Comparison of ENCODE assay signal across 12 mouse cellular contexts in genomic region chr9:67001506-67001905, GRCm38 (mm10). TPM values are rescaled to one million over a fixed set of nuclear protein-coding genes. Genes with fewer than 3 reads are reported as not detected.
DNase-seq lines count a peak whose midpoint lies in the region; ATAC-seq and TF ChIP-seq lines count a peak whose summit lies in the region.
"Had no signal": no experiment of that assay in that cellular context is flagged by ENCODE, and none has a peak within 500 bp of the region (broad histone marks: within the 10 kb centered on the region; RNA-seq: fewer than 3 reads in every experiment).

No protein-coding gene starts in this region.

- H3K27me3 ChIP-seq in heart, postnatal 0 days (ENCODE audit: control insufficient read depth, insufficient read depth, low read length): no peaks in the 10 kb centered on the region
- no peaks in the 10 kb centered on the region for H3K27me3 ChIP-seq in heart, embryonic 11.5 days (ENCODE audit: control insufficient read depth, insufficient read depth, low read length)
- no peaks in the 10 kb centered on the region for H3K27me3 ChIP-seq in liver, embryonic 13.5 days
- H3K27me3 ChIP-seq: forebrain, embryonic 15.5 days; hindbrain, embryonic 13.5 days; limb, embryonic 15.5 days; neural tube, embryonic 12.5 days had no signal

- H3K9ac ChIP-seq in heart, postnatal 0 days (replicated peaks; ENCODE audit: low read depth, low read length): no peak overlapping the region
- H3K9ac ChIP-seq in heart, embryonic 11.5 days (ENCODE audit: low read depth, low read length): no peak overlapping the region
- no peak overlapping the region for H3K9ac ChIP-seq in ES-E14 (ENCODE audit: insufficient read depth, low read depth, low read length, poor library complexity, severe bottlenecking)
- no peak overlapping the region for H3K9ac ChIP-seq in liver, embryonic 13.5 days
- H3K9ac ChIP-seq: forebrain, embryonic 15.5 days; hindbrain, embryonic 13.5 days; limb, embryonic 15.5 days; neural tube, embryonic 12.5 days had no signal

- no peak for TF ChIP-seq EP300 in heart, postnatal 0 days (IDR thresholded peaks at IDR 0.05; ENCODE audit: low read depth)

- DNase-seq in heart, postnatal 0 days (ENCODE audit: low spot score): no peak
- DNase-seq in ES-E14 (ENCODE audit: low read depth, low spot score): peak; percentile 34
- DNase-seq in liver, embryonic 13.5 days: no peak
- no peak for DNase-seq in urinary bladder, postnatal 14 days (ENCODE audit: low spot score)
- no peak for DNase-seq in cerebellum, postnatal 36 days
- no peak for DNase-seq in thymus, postnatal 0 days (ENCODE audit: low spot score)

- no peak overlapping the region for H3K4me3 ChIP-seq in heart, postnatal 0 days (ENCODE audit: low read depth, low read length)
- no peak overlapping the region for H3K4me3 ChIP-seq in heart, embryonic 11.5 days (ENCODE audit: low read depth, low read length)
- no peak overlapping the region for H3K4me3 ChIP-seq in ES-E14 (ENCODE audit: insufficient read depth in 1 of 2, low read depth in 1 of 2, low read length in 2 of 2, poor library complexity in 1 of 2, severe bottlenecking in 1 of 2)
- H3K4me3 ChIP-seq in liver, embryonic 13.5 days (replicated peaks): no peak overlapping the region
- H3K4me3 ChIP-seq: forebrain, embryonic 15.5 days; hindbrain, embryonic 13.5 days; limb, embryonic 15.5 days; neural tube, embryonic 12.5 days had no signal

- H3K4me2 ChIP-seq in heart, postnatal 0 days (ENCODE audit: low read depth, low read length): no peak overlapping the region
- no peak overlapping the region for H3K4me2 ChIP-seq in heart, embryonic 11.5 days
- H3K4me2 ChIP-seq in liver, embryonic 13.5 days: no peak overlapping the region
- H3K4me2 ChIP-seq: forebrain, embryonic 15.5 days; hindbrain, embryonic 13.5 days; limb, embryonic 15.5 days; neural tube, embryonic 12.5 days had no signal

- TF ChIP-seq CTCF in heart, postnatal 0 days (IDR thresholded peaks at IDR 0.05; ENCODE audit: low read depth): no peak

- WGBS in heart, postnatal 0 days: 55% methylated on average over 4 of the region's 4 CpGs
- WGBS in heart, embryonic 11.5 days (ENCODE audit: insufficient replicate concordance): 77% methylated on average over 4 of the region's 4 CpGs
- WGBS in liver, embryonic 13.5 days (ENCODE audit: insufficient replicate concordance): 64% methylated on average over 4 of the region's 4 CpGs

- in situ Hi-C loops in ES-E14 (cut with MboI; ENCODE audit: low sequenced_read_pairs in 2 of 2, unreplicated experiment in 2 of 2): no loop called here

- H3K9me3 ChIP-seq in heart, postnatal 0 days (replicated peaks; ENCODE audit: control insufficient read depth, low read length): no peaks in the 10 kb centered on the region
- H3K9me3 ChIP-seq in heart, embryonic 11.5 days (replicated peaks; ENCODE audit: control insufficient read depth, low read length): no peaks in the 10 kb centered on the region
- H3K9me3 ChIP-seq in ES-E14 (ENCODE audit: control insufficient read depth, insufficient read depth, low read depth, low read length): no peaks in the 10 kb centered on the region
- no peaks in the 10 kb centered on the region for H3K9me3 ChIP-seq in liver, embryonic 13.5 days (replicated peaks)
- H3K9me3 ChIP-seq: forebrain, embryonic 15.5 days; hindbrain, embryonic 13.5 days; limb, embryonic 15.5 days; neural tube, embryonic 12.5 days had no signal

- H3K36me3 ChIP-seq in heart, postnatal 0 days (replicated peaks; ENCODE audit: control insufficient read depth, insufficient read depth, low read length): no peaks in the 10 kb centered on the region
- H3K36me3 ChIP-seq in heart, embryonic 11.5 days (ENCODE audit: control insufficient read depth, insufficient read depth, low read length): no peaks in the 10 kb centered on the region
- H3K36me3 ChIP-seq in ES-E14 (ENCODE audit: control insufficient read depth, insufficient read depth, low read length, poor library complexity, severe bottlenecking): no peaks in the 10 kb centered on the region
- no peaks in the 10 kb centered on the region for H3K36me3 ChIP-seq in liver, embryonic 13.5 days
- H3K36me3 ChIP-seq: forebrain, embryonic 15.5 days; hindbrain, embryonic 13.5 days; limb, embryonic 15.5 days; neural tube, embryonic 12.5 days had no signal

- no peaks in the 10 kb centered on the region for H3K4me1 ChIP-seq in heart, postnatal 0 days (ENCODE audit: control insufficient read depth, insufficient read depth)
- H3K4me1 ChIP-seq in heart, embryonic 11.5 days (ENCODE audit: control insufficient read depth, insufficient read depth, low read length): no peaks in the 10 kb centered on the region
- peaks cover 3 to 4% of the 10 kb centered on the region in 2 experiments; a peak in 2 of 4 replicates for H3K4me1 ChIP-seq in ES-E14 (ENCODE audit: control insufficient read depth in 2 of 2, insufficient read depth in 2 of 2, low read length in 2 of 2, poor library complexity in 1 of 2)
- peaks cover 18% of the 10 kb centered on the region for H3K4me1 ChIP-seq in liver, embryonic 13.5 days (replicated peaks)
- H3K4me1 ChIP-seq: forebrain, embryonic 15.5 days; limb, embryonic 15.5 days had no signal

- peak overlapping the region; percentile 58 for H3K27ac ChIP-seq in heart, postnatal 0 days (ENCODE audit: low read depth)
- H3K27ac ChIP-seq in heart, embryonic 11.5 days (ENCODE audit: low read depth, low read length): no peak overlapping the region
- H3K27ac ChIP-seq in ES-E14 (ENCODE audit: insufficient read depth, low read depth, low read length, poor library complexity, severe bottlenecking): peak overlapping the region; percentile 77; the same call in 1 of the 2 replicates
- H3K27ac ChIP-seq in liver, embryonic 13.5 days: 0 out of 2 replicates have a peak overlapping the region, but pooled peaks have one; percentile 10
- H3K27ac ChIP-seq: forebrain, embryonic 15.5 days; hindbrain, embryonic 13.5 days; limb, embryonic 15.5 days; neural tube, embryonic 12.5 days had no signal

- 0 out of 2 replicates have a peak, but pooled peaks have one; percentile 14 for ATAC-seq in heart, postnatal 0 days (ENCODE audit: insufficient read depth, low read depth)
- ATAC-seq in heart, embryonic 11.5 days (replicated peaks; ENCODE audit: insufficient number of reproducible peaks, low FRiP score, low TSS enrichment): no peak
- ATAC-seq in CD4-positive, CD25-positive, alpha-beta regulatory T cell, adult 4 months: peak; percentile 32
- ATAC-seq in liver, embryonic 13.5 days (ENCODE audit: low read depth): peak; percentile 27
- ATAC-seq: forebrain, embryonic 15.5 days had no signal

TF ChIP-seq in ES-E14, 5 proteins besides CTCF, POLR2A, EP300 and RAD21:
- TF ChIP-seq ZNF384 (IDR thresholded peaks at IDR 0.05; ENCODE audit: low read depth, low read length) (no peak), HCFC1 (IDR thresholded peaks at IDR 0.05; ENCODE audit: borderline replicate concordance, insufficient read depth, low read length) (no peak), MAFK (IDR thresholded peaks at IDR 0.05; ENCODE audit: insufficient read depth, low read depth, low read length) (no peak), CHD2 (IDR thresholded peaks at IDR 0.05; ENCODE audit: low read depth, low read length) (no peak), ZC3H11A (IDR thresholded peaks at IDR 0.05; ENCODE audit: borderline replicate concordance, low read depth, low read length) (no peak)

RNA-seq across cellular contexts. Expression of gene Lactb, which starts 26.2 kb away (rescaled TPM):
- 6.4 and 14.5 TPM in 2 replicates for total RNA-seq in heart, postnatal 0 days (2014; rRNA removed; ENCODE audit: low replicate concordance)
- polyA plus RNA-seq in heart, postnatal 0 days (2015; fragmentation: Nextera tagmentation; extraction: Ambion mirVana): 12.2 and 13.8 TPM in 2 replicates
- polyA plus RNA-seq in heart, embryonic 11.5 days (2014; fragmentation: Nextera tagmentation; extraction: Ambion mirVana): 12.2 and 12.3 TPM in 2 replicates
- polyA plus RNA-seq in CD4-positive, CD25-positive, alpha-beta regulatory T cell, adult 4 months (2017; shearing (Covaris generic)): 1 to 10 TPM; 3.0 to 5.8 TPM
- total RNA-seq in ES-E14 (2012; rRNA removed): 7.0 and 10.0 TPM in 2 replicates
- polyA plus RNA-seq in liver, embryonic 13.5 days (2015; fragmentation: Nextera tagmentation; extraction: Ambion mirVana): 6.4 and 6.7 TPM in 2 replicates
- polyA plus RNA-seq in thymus, postnatal 0 days (2015; fragmentation: Nextera tagmentation; extraction: Ambion mirVana): 9.8 and 10.9 TPM in 2 replicates

RNA-seq across cellular contexts. Expression of gene Tpm1, which starts 47.7 kb away (rescaled TPM):
- total RNA-seq in heart, postnatal 0 days (2014; rRNA removed; ENCODE audit: low replicate concordance): 3,473 and 3,533 TPM in 2 replicates
- 10,043 and 10,309 TPM in 2 replicates for polyA plus RNA-seq in heart, postnatal 0 days (2015; fragmentation: Nextera tagmentation; extraction: Ambion mirVana)
- polyA plus RNA-seq in heart, embryonic 11.5 days (2014; fragmentation: Nextera tagmentation; extraction: Ambion mirVana): 4,955 and 5,093 TPM in 2 replicates
- polyA plus RNA-seq in CD4-positive, CD25-positive, alpha-beta regulatory T cell, adult 4 months (2017; shearing (Covaris generic)): 10 to 100 TPM; 25.6 to 42.4 TPM
- 484 and 860 TPM in 2 replicates for total RNA-seq in ES-E14 (2012; rRNA removed)
- polyA plus RNA-seq in liver, embryonic 13.5 days (2015; fragmentation: Nextera tagmentation; extraction: Ambion mirVana): 168 and 198 TPM in 2 replicates
- 88.5 and 91.4 TPM in 2 replicates for polyA plus RNA-seq in thymus, postnatal 0 days (2015; fragmentation: Nextera tagmentation; extraction: Ambion mirVana)

RNA-seq across cellular contexts. Expression of gene Rps27l, which starts 55.6 kb away (rescaled TPM):
- 204 and 235 TPM in 2 replicates for total RNA-seq in heart, postnatal 0 days (2014; rRNA removed; ENCODE audit: low replicate concordance)
- 568 and 607 TPM in 2 replicates for polyA plus RNA-seq in heart, postnatal 0 days (2015; fragmentation: Nextera tagmentation; extraction: Ambion mirVana)
- polyA plus RNA-seq in heart, embryonic 11.5 days (2014; fragmentation: Nextera tagmentation; extraction: Ambion mirVana): 614 and 628 TPM in 2 replicates
- 100 to 1,000 TPM; 155 to 182 TPM for polyA plus RNA-seq in CD4-positive, CD25-positive, alpha-beta regulatory T cell, adult 4 months (2017; shearing (Covaris generic))
- 767 and 917 TPM in 2 replicates for total RNA-seq in ES-E14 (2012; rRNA removed)
- 702 and 803 TPM in 2 replicates for polyA plus RNA-seq in liver, embryonic 13.5 days (2015; fragmentation: Nextera tagmentation; extraction: Ambion mirVana)
- polyA plus RNA-seq in thymus, postnatal 0 days (2015; fragmentation: Nextera tagmentation; extraction: Ambion mirVana): 828 and 912 TPM in 2 replicates

Comparison
In these comparisons a context has a peak if more than half of its experiments do, and no peak if none do; other contexts are left out.
1. RNA of gene Tpm1, which starts 47.7 kb away (polyA plus RNA-seq): 10,043 to 10,309 TPM in heart, postnatal 0 days and 4,955 to 5,093 TPM in heart, embryonic 11.5 days; 168 to 198 TPM in liver, embryonic 13.5 days, 88.5 to 91.4 TPM in thymus, postnatal 0 days and 25.6 to 42.4 TPM in CD4-positive, CD25-positive, alpha-beta regulatory T cell, adult 4 months; every median in the first group is over 10 times any median in the second.